ENCODE assay signal across 10 mouse cellular contexts in genomic region chr1:164862946-164863883, GRCm38 (mm10).
DNase-seq lines count a peak whose midpoint lies in the region; ATAC-seq and TF ChIP-seq lines count a peak whose summit lies in the region.
"Had no signal": no experiment of that assay in that cellular context is flagged by ENCODE, and none has a peak within 500 bp of the region (broad histone marks: within the 10 kb centered on the region; RNA-seq: fewer than 3 reads in every experiment).

No protein-coding gene starts in this region.

- no peak for TF ChIP-seq CTCF in C2C12 (IDR thresholded peaks at IDR 0.05; ENCODE audit: control insufficient read depth, insufficient read depth, insufficient read length)

- no peak overlapping the region for H3K4me3 ChIP-seq in C2C12 (ENCODE audit: insufficient read depth, poor library complexity, severe bottlenecking)
- H3K4me3 ChIP-seq in hindbrain, embryonic 12.5 days: no peak overlapping the region
- no peak overlapping the region for H3K4me3 ChIP-seq in heart, embryonic 11.5 days (ENCODE audit: low read depth, low read length)
- H3K4me3 ChIP-seq in forebrain, embryonic 11.5 days (ENCODE audit: low read depth, low read length): no peak overlapping the region
- H3K4me3 ChIP-seq: neural tube, embryonic 12.5 days had no signal

- H3K4me2 ChIP-seq in hindbrain, embryonic 12.5 days (replicated peaks): no peak overlapping the region
- H3K4me2 ChIP-seq in heart, embryonic 11.5 days: no peak overlapping the region
- no peak overlapping the region for H3K4me2 ChIP-seq in forebrain, embryonic 11.5 days (ENCODE audit: low read depth, low read length, severe bottlenecking)
- H3K4me2 ChIP-seq: neural tube, embryonic 12.5 days had no signal

- no peak overlapping the region for H3K9ac ChIP-seq in hindbrain, embryonic 12.5 days
- H3K9ac ChIP-seq in heart, embryonic 11.5 days (ENCODE audit: low read depth, low read length): no peak overlapping the region
- no peak overlapping the region for H3K9ac ChIP-seq in forebrain, embryonic 11.5 days (ENCODE audit: low read length)
- H3K9ac ChIP-seq: neural tube, embryonic 12.5 days had no signal

- DNase-seq in kidney, adult 9 months: peak; percentile 74
- no peak for DNase-seq in kidney, postnatal 4 days
- peak; percentile 89 for DNase-seq in brain, adult 2 months (ENCODE audit: low read depth, low spot score)
- no peak for DNase-seq in forebrain, embryonic 11.5 days (ENCODE audit: low spot score)
- DNase-seq: lung, adult 18-20 months had no signal

- no peak overlapping the region for H3ac ChIP-seq in C2C12 (ENCODE audit: control insufficient read depth, insufficient read length, low read depth)

- no peaks in the 10 kb centered on the region for H3K27me3 ChIP-seq in C2C12 (ENCODE audit: control insufficient read depth, insufficient read depth, insufficient read length)
- no peaks in the 10 kb centered on the region for H3K27me3 ChIP-seq in hindbrain, embryonic 12.5 days
- H3K27me3 ChIP-seq in heart, embryonic 11.5 days (ENCODE audit: control insufficient read depth, insufficient read depth, low read length): no peaks in the 10 kb centered on the region
- no peaks in the 10 kb centered on the region for H3K27me3 ChIP-seq in forebrain, embryonic 11.5 days (ENCODE audit: control insufficient read depth, insufficient read depth, low read length)
- H3K27me3 ChIP-seq: neural tube, embryonic 12.5 days had no signal

- no peaks in the 10 kb centered on the region for H3K79me2 ChIP-seq in C2C12 (ENCODE audit: control insufficient read depth, insufficient read depth)

- peak; percentile 77 for ATAC-seq in hindbrain, embryonic 12.5 days (ENCODE audit: low FRiP score)
- ATAC-seq in granulocyte monocyte progenitor cell, adult 5-6 weeks (replicated peaks; ENCODE audit: poor library complexity, severe bottlenecking): no peak
- no peak for ATAC-seq in heart, embryonic 11.5 days (replicated peaks; ENCODE audit: insufficient number of reproducible peaks, low FRiP score, low TSS enrichment)
- no peak for ATAC-seq in forebrain, embryonic 11.5 days (replicated peaks; ENCODE audit: low FRiP score)

- 59% methylated on average over 12 of the region's 12 CpGs for WGBS in hindbrain, embryonic 12.5 days
- WGBS in heart, embryonic 11.5 days (ENCODE audit: insufficient replicate concordance): 80% methylated on average over 12 of the region's 12 CpGs
- WGBS in forebrain, embryonic 11.5 days: 78% methylated on average over 12 of the region's 12 CpGs

- no peaks in the 10 kb centered on the region for H3K79me3 ChIP-seq in C2C12 (ENCODE audit: low read depth)

- no peaks in the 10 kb centered on the region for H3K9me3 ChIP-seq in hindbrain, embryonic 12.5 days (replicated peaks)
- H3K9me3 ChIP-seq in heart, embryonic 11.5 days (replicated peaks; ENCODE audit: control insufficient read depth, low read length): no peaks in the 10 kb centered on the region
- H3K9me3 ChIP-seq in forebrain, embryonic 11.5 days (ENCODE audit: control insufficient read depth, low read length): no peaks in the 10 kb centered on the region
- H3K9me3 ChIP-seq: neural tube, embryonic 12.5 days had no signal

- peak overlapping the region; percentile 8; the same call in 1 of the 2 replicates for H3K27ac ChIP-seq in hindbrain, embryonic 12.5 days
- no peak overlapping the region for H3K27ac ChIP-seq in heart, embryonic 11.5 days (ENCODE audit: low read depth, low read length)
- H3K27ac ChIP-seq in forebrain, embryonic 11.5 days (ENCODE audit: low read depth, low read length): no peak overlapping the region
- H3K27ac ChIP-seq: neural tube, embryonic 12.5 days had no signal

- H3K4me1 ChIP-seq in hindbrain, embryonic 12.5 days: 0 out of 2 replicates have a peak, but pooled peaks cover 10% of the 10 kb centered on the region
- H3K4me1 ChIP-seq in heart, embryonic 11.5 days (ENCODE audit: control insufficient read depth, insufficient read depth, low read length): no peaks in the 10 kb centered on the region
- no peaks in the 10 kb centered on the region for H3K4me1 ChIP-seq in forebrain, embryonic 11.5 days (replicated peaks; ENCODE audit: control insufficient read depth, insufficient read depth, low read length)
- H3K4me1 ChIP-seq: neural tube, embryonic 12.5 days had no signal

- H3K36me3 ChIP-seq in C2C12 (ENCODE audit: control insufficient read depth, insufficient read depth): no peaks in the 10 kb centered on the region
- H3K36me3 ChIP-seq in hindbrain, embryonic 12.5 days: no peaks in the 10 kb centered on the region
- H3K36me3 ChIP-seq in heart, embryonic 11.5 days (ENCODE audit: control insufficient read depth, insufficient read depth, low read length): no peaks in the 10 kb centered on the region
- no peaks in the 10 kb centered on the region for H3K36me3 ChIP-seq in forebrain, embryonic 11.5 days (ENCODE audit: control insufficient read depth, insufficient read depth, low read length)
- H3K36me3 ChIP-seq: neural tube, embryonic 12.5 days had no signal

TF ChIP-seq in C2C12, 6 proteins besides CTCF, POLR2A, EP300 and RAD21:
- TF ChIP-seq CEBPB (IDR thresholded peaks at IDR 0.05; ENCODE audit: low read depth) (no peak), USF1 (IDR thresholded peaks at IDR 0.05; ENCODE audit: low read depth) (peak; percentile 48)

Comparison
In these comparisons a context has a peak if more than half of its experiments do, and no peak if none do; other contexts are left out.
1. DNase-seq: peak in kidney, adult 9 months (single experiment) and brain, adult 2 months (single experiment); none in kidney, postnatal 4 days (0 of 2) and forebrain, embryonic 11.5 days (single experiment).